Mouse (Mus musculus): ENCODE measurements around the gene Itgb8. TPM values are rescaled to one million over a fixed set of nuclear protein-coding genes. Genes with fewer than 3 reads are reported as not detected.

The Itgb8 gene
- total and polyA plus RNA-seq, 2 experiments from 2014 or later = 9.1 to 30.6 TPM

- Histone ChIP-seq H3K4me1 (ENCODE audit: insufficient read depth, low read length) (no peaks in the 10 kb centered on the region), H3K27me3 (ENCODE audit: insufficient read depth, low read length) (no peaks in the 10 kb centered on the region), H3K4me3 (ENCODE audit: low read depth, low read length) (no peak overlapping the region), H3K9me3 (ENCODE audit: low read length) (no peaks in the 10 kb centered on the region), H3K4me2 (ENCODE audit: low read depth, low read length, poor library complexity, severe bottlenecking) (no peak overlapping the region), H3K36me3 (ENCODE audit: insufficient read depth, low read length) (no peaks in the 10 kb centered on the region), H3K27ac (ENCODE audit: low read depth, low read length) (no peak overlapping the region), H3K9ac (replicated peaks; ENCODE audit: low read length, poor library complexity, severe bottlenecking) (no peak overlapping the region)
- ATAC-seq (ENCODE audit: low FRiP score) (no peak), DNase-seq (ENCODE audit: low spot score) (no peak)
- over 99% methylated on average over 3 of the region's 3 CpGs for WGBS
- no peak for TF ChIP-seq CTCF (IDR thresholded peaks at IDR 0.05)
Observed at GRCm38 (mm10) chr12:119215225-119215624, 23.4 kb downstream of the Itgb8 start.

- H3K36me3 ChIP-seq (ENCODE audit: insufficient read depth, low read length) = no peaks in the 10 kb centered on the region
- 52% methylated on average over 2 of the region's 2 CpGs for WGBS
- DNase-seq (ENCODE audit: low spot score) (no peak), ATAC-seq (ENCODE audit: low FRiP score) (no peak)
- H3K9me3 ChIP-seq (ENCODE audit: low read length) = no peaks in the 10 kb centered on the region
- no peak for TF ChIP-seq CTCF (IDR thresholded peaks at IDR 0.05)
- H3K27me3 ChIP-seq (ENCODE audit: insufficient read depth, low read length) = no peaks in the 10 kb centered on the region
- no peak overlapping the region for H3K27ac ChIP-seq (ENCODE audit: low read depth, low read length)
- no peak overlapping the region for H3K4me2 ChIP-seq (ENCODE audit: low read depth, low read length, poor library complexity, severe bottlenecking)
- no peak overlapping the region for H3K9ac ChIP-seq (replicated peaks; ENCODE audit: low read length, poor library complexity, severe bottlenecking)
- H3K4me1 ChIP-seq (ENCODE audit: insufficient read depth, low read length) = no peaks in the 10 kb centered on the region
- H3K4me3 ChIP-seq (ENCODE audit: low read depth, low read length) = no peak overlapping the region
Observed at GRCm38 (mm10) chr12:119211533-119211932, 27.1 kb downstream of the Itgb8 start.

DNA sequence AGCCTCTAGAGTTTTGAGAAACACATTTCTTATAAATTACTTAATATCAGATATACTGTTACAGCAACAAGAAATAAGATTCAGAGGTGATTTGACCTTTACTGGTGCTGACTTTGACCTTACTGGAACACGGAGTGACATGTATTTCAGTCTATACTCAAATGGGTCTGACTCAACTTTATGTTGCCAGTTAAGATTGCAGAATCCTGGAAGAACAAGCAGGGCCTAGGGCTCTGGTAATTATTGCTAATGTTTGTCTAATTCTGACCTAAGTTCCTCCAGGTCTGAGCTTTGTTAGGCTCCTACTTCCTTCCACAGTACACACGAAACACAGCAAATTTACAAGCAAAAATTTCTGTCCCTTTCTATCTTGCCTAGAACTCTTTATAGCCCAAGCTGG, 28.0 kb downstream of the Itgb8 start:
- Histone ChIP-seq H3K4me3 (ENCODE audit: low read depth, low read length) (no peak overlapping the region), H3K27me3 (ENCODE audit: insufficient read depth, low read length) (no peaks in the 10 kb centered on the region), H3K9me3 (ENCODE audit: low read length) (no peaks in the 10 kb centered on the region), H3K4me1 (ENCODE audit: insufficient read depth, low read length) (no peaks in the 10 kb centered on the region), H3K9ac (replicated peaks; ENCODE audit: low read length, poor library complexity, severe bottlenecking) (no peak overlapping the region), H3K4me2 (ENCODE audit: low read depth, low read length, poor library complexity, severe bottlenecking) (no peak overlapping the region), H3K27ac (ENCODE audit: low read depth, low read length) (no peak overlapping the region), H3K36me3 (ENCODE audit: insufficient read depth, low read length) (no peaks in the 10 kb centered on the region)
- TF ChIP-seq CTCF (IDR thresholded peaks at IDR 0.05) = no peak
- no peak for DNase-seq (ENCODE audit: low spot score)
- 92% methylated on average over 2 of the region's 2 CpGs for WGBS
- ATAC-seq (ENCODE audit: low FRiP score) = no peak

- 97% methylated on average over 1 of the region's 1 CpGs for WGBS
- no peak for ATAC-seq (ENCODE audit: low FRiP score)
Observed at GRCm38 (mm10) chr12:119210073-119210425, 28.6 kb downstream of the Itgb8 start.

GRCm38 (mm10) chr12:119209384-119210072, 29.1 kb downstream of the Itgb8 start:
- Histone ChIP-seq H3K27me3 (ENCODE audit: insufficient read depth, low read length) (no peaks in the 10 kb centered on the region), H3K36me3 (ENCODE audit: insufficient read depth, low read length) (no peaks in the 10 kb centered on the region), H3K27ac (ENCODE audit: low read depth, low read length) (no peak overlapping the region), H3K4me1 (ENCODE audit: insufficient read depth, low read length) (no peaks in the 10 kb centered on the region), H3K9ac (replicated peaks; ENCODE audit: low read length, poor library complexity, severe bottlenecking) (no peak overlapping the region), H3K4me3 (ENCODE audit: low read depth, low read length) (no peak overlapping the region), H3K9me3 (ENCODE audit: low read length) (no peaks in the 10 kb centered on the region), H3K4me2 (ENCODE audit: low read depth, low read length, poor library complexity, severe bottlenecking) (no peak overlapping the region)
- ATAC-seq (ENCODE audit: low FRiP score) (no peak), DNase-seq (ENCODE audit: low spot score) (no peak)
- no peak for TF ChIP-seq CTCF (IDR thresholded peaks at IDR 0.05)
- 99% methylated on average over 2 of the region's 2 CpGs for WGBS

More at GRCm38 (mm10) chr12:119210073-119210425, 28.6 kb downstream of the Itgb8 start:
- no peak overlapping the region for H3K9ac ChIP-seq (replicated peaks; ENCODE audit: low read length, poor library complexity, severe bottlenecking)
- H3K27ac ChIP-seq (ENCODE audit: low read depth, low read length) = no peak overlapping the region
- no peaks in the 10 kb centered on the region for H3K36me3 ChIP-seq (ENCODE audit: insufficient read depth, low read length)
- no peaks in the 10 kb centered on the region for H3K27me3 ChIP-seq (ENCODE audit: insufficient read depth, low read length)
- H3K4me3 ChIP-seq (ENCODE audit: low read depth, low read length) = no peak overlapping the region
- TF ChIP-seq CTCF (IDR thresholded peaks at IDR 0.05) = no peak
- no peaks in the 10 kb centered on the region for H3K4me1 ChIP-seq (ENCODE audit: insufficient read depth, low read length)
- no peak for DNase-seq (ENCODE audit: low spot score)
- H3K4me2 ChIP-seq (ENCODE audit: low read depth, low read length, poor library complexity, severe bottlenecking) = no peak overlapping the region
- no peaks in the 10 kb centered on the region for H3K9me3 ChIP-seq (ENCODE audit: low read length)

GRCm38 (mm10) chr12:119207464-119207801, 31.2 kb downstream of the Itgb8 start:
- H3K4me3 ChIP-seq (ENCODE audit: low read depth, low read length) = no peak overlapping the region
- TF ChIP-seq CTCF (IDR thresholded peaks at IDR 0.05) = no peak
- H3K27ac ChIP-seq (ENCODE audit: low read depth, low read length) = no peak overlapping the region
- DNase-seq (ENCODE audit: low spot score) (no peak), ATAC-seq (ENCODE audit: low FRiP score) (no peak)
- no peaks in the 10 kb centered on the region for H3K4me1 ChIP-seq (ENCODE audit: insufficient read depth, low read length)
- no peaks in the 10 kb centered on the region for H3K27me3 ChIP-seq (ENCODE audit: insufficient read depth, low read length)
- H3K9me3 ChIP-seq (ENCODE audit: low read length) = no peaks in the 10 kb centered on the region
- 81% methylated on average over 1 of the region's 1 CpGs for WGBS
- no peak overlapping the region for H3K9ac ChIP-seq (replicated peaks; ENCODE audit: low read length, poor library complexity, severe bottlenecking)
- no peaks in the 10 kb centered on the region for H3K36me3 ChIP-seq (ENCODE audit: insufficient read depth, low read length)
- H3K4me2 ChIP-seq (ENCODE audit: low read depth, low read length, poor library complexity, severe bottlenecking) = no peak overlapping the region
